Mouse (Mus musculus): ENCODE results near the gene Tdo2.

Tdo2 gene

DNA sequence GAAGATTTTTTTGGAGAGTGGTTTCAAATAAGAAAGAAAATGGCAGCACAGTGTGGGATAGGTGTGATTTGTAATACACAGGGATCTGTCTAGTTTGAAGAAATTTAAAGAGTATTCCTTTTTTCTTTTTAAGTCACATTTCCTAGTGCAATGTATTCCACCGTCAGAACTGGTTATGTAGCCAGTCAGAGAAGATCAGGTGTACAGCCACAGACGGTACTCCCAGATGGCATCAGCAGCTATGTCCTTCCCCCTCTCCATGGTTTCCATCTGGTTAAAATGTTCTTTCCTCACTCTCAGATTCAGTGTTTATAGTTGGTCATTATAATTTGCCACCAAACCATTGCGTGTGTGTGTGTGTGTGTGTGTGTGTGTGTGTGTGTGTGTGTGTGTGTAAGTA, 32.9 kb downstream of the Tdo2 start:
- no peak for DNase-seq (ENCODE audit: low read depth in 1 of 2, low spot score in 2 of 2)

DNA sequence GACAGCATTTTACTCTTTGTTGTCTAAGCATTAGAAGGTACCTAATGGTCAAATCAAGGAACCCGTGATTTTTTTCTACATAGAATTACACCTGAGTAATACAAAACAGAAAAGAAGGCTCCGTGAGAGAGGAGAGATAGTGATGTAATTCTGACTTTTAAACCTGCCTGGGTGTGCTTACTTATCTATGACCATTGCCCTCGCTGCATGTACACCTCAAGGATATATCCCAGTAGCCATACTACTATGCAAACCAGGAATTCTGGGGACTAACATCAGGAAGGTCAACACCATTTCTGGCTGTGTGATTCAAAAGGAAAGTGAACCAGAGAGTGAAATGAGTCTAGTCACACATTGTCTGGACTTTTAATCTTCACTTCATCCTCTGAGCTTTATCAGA, 33.7 kb downstream of the Tdo2 start:
- DNase-seq (ENCODE audit: low read depth in 1 of 2, low spot score in 2 of 2), result no peak

DNA sequence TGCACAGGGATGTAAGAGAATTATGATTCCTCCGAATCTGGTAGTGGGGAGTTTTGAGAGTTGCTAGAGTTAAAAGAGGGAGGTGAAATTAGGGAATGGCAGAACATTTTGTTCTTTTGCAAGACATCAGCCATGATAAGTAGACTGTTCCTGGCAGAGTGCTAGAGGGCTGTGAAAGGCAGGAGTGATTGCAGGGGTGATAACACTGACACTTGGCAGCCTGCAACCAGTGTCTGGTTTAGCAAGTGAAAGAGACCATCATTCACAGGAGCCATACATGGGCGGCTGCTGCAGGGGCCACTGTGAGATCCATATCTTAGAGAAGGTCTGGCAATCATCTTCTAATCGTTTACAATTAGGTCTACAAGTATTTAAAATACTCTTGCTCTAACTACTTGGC, 37.1 kb downstream of the Tdo2 start:
- no peak for DNase-seq (ENCODE audit: low read depth in 1 of 2, low spot score in 2 of 2)

DNA sequence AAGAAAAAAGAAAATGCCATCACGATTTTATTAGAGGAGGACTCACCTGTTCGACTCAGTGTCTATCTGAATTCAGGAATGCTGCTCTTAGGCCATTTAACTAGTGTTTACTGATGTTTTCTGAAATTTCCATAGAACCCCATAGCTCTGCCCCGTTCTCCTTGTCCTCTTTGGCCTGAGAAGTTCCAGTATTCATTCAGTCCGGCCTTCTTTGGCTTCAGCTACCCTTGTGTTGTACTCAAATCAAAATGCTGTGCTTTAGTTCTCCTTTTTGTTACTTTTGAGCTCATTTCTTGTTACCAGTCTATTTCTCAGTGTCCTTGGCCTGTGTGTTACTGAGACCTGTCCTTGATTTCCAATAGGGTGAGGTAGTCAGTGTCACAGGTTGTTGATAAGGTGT, 42.7 kb downstream of the Tdo2 start:
- DNase-seq (ENCODE audit: low read depth in 1 of 2, low spot score in 2 of 2), result no peak

DNA sequence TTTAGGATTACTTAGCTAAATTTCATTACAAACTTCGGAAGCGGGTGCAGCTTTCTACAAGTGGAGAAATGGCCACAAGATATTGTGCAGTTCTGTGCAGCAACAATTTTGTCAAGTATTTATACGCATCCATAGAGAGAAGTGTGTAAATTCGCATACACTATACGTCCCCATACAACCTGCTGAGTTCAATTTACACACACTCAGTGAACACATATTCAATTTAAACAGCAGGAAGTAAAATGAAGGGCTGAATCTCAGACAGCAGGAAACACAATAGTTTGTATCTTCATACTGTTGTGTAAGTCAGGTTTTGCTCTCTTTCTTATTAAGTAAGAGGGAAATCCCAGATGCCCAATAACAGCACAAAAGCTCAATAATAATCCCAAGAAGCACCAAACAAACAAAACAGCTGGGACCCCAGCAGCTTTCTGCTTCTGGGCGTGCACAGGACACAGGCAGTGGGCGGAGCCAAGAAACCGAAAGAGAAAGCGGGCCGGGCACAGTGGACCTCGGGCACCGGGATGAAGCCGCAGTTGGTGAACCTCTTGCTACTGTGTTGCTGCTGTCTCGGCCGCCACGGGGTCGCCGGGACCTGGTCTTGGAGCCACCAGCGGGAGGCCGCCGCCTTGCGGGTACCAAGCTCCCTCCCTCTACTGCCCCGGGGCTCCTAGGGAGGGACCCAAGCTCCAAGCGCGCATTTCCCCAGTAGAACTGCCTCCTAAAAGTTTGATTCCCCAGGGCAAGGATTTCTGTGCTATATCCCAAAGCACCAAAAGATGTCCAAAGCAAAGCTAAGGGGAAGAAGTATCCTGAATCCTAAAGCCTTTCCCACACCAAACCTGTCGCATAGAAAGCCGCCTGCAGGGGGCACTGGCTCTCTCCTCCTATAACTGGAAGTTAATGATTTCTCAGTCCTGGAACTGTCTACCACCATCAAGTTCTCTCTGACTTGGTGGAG, 43.6 kb downstream of the Tdo2 start, which contains the start of gene Ctso:
Gene Ctso (plus strand): TSS at position 461 of the 961 bp plus-strand sequence.
- peak; percentile 45 to 69 for DNase-seq (ENCODE audit: low read depth in 1 of 2, low spot score in 2 of 2)

DNA sequence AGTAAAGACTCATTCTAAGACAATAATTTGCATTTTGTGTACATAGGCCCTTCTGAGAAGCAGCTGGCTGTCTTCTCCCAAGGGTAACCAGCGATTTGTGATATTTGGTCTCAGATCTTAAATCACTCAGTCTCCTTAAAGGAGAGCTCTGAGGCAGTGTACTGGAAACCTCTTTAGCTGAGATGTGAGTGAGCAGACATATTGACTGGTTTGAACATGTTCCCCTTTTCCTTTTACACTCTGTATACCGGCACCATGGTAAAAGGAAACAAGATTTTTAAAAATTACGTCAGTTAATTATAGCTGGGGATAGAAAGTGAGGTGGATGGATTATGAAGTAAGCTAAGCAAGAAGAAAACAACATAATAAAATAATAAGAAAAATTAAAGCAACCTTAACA, 44.3 kb downstream of the Tdo2 start:
- no peak for DNase-seq (ENCODE audit: low read depth in 1 of 2, low spot score in 2 of 2)

DNA sequence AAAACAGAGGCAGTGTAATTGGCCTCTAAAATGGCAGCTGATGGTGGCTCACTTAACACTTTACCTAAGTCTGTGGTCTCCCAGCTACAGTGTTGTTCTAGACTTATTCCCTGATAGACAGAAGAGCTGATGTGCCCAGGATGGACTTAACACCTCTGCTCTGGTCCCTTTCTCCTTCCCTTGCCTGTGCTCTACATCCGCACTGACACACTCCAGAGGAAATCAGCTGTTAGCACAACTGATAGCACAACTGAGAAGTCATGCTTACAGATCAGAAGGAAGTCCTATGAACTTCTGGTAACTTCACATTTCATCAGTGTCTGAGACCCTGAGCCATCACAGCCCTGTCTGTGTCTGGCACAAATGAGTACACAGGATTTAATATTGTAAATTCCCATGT, 46.9 kb downstream of the Tdo2 start:
- no peak for DNase-seq (ENCODE audit: low read depth in 1 of 2, low spot score in 2 of 2)

DNA sequence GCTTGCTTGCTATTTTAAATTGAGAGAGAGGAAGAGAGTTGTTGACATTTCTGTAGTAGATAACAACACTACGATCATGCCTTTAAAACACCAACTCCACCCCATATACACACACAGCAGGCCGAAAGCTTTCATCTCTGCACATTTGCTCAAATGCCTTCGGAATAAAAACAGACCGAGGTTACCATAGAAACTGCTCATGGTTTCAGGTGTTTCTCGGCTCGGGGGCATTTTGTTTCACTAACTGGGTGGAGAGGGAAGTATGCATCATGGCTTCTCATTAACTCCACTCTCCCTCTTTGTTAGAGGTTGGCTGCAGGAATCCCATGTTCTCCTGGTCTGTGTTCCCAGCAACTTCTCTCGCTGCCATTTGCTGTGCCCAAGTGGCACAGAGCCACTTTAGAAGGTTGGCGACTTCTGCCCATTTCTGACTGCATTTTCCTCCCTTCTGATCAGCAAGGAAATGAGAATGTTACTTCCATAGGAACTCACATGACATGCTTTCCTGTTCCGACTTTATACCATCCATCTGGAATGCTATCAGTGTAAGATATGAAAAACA, 49.2 kb downstream of the Tdo2 start:
- DNase-seq (ENCODE audit: low read depth in 1 of 2, low spot score in 2 of 2), result no peak

DNA sequence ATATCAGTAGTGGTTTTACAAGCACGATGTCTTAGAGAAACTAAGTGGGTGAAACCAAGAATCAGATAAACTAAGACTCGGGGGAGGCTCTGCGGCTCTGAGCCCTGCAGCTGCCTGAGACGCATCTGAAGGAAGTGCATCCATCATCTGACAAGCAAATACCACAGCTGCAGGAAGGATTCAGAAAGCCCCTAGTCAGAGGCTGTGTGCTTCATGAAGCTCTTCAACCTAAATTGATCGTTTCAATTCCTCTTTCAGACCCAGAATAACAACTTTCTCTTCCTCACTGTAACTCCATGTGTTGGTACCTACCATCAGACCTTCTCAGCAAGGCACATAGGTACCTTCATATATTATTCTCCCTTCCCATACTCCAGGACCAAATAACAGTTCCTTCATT, 50.1 kb downstream of the Tdo2 start:
- DNase-seq (ENCODE audit: low read depth in 1 of 2, low spot score in 2 of 2), result no peak

DNA sequence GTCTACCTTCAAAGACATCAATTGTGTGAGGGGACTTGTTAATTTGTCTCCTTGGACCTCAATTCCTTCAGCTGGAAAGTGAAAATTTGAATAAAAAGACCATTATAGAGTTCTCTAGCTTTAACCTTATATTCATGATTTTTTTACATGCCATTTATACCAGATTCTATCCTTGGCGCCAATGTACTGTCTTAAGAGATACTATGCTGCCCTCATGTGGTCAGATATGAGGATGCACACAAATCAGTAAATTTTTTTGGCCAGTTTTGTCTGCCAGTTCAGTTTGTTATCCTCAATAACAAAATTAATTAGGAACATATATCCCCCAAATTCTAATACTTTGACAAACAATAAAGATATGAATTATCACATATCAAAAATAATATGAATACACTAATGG, 51.1 kb downstream of the Tdo2 start:
- peak in 1 of 2 experiments; percentile 7 for DNase-seq (ENCODE audit: low read depth in 1 of 2, low spot score in 2 of 2)

DNA sequence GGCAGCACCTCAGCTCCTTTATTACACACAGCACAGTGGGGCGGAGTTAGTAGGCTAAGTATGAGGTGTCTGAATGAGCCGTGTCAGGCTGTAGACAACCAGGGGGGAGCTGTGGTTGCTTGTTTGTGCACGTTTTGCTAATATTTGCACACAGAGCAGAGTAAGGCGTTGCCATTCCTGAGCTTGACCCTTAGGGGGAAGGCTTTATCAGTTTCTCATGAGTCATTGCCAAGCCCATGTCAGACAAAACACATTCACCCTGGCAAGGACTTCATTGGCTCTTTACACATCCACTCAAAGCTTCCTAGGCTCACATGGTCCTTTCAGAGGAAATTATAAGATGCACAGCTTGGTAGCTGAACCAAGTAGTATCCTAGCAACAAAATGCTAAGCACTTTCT, 53.1 kb downstream of the Tdo2 start:
- no peak for DNase-seq (ENCODE audit: low read depth in 1 of 2, low spot score in 2 of 2)

DNA sequence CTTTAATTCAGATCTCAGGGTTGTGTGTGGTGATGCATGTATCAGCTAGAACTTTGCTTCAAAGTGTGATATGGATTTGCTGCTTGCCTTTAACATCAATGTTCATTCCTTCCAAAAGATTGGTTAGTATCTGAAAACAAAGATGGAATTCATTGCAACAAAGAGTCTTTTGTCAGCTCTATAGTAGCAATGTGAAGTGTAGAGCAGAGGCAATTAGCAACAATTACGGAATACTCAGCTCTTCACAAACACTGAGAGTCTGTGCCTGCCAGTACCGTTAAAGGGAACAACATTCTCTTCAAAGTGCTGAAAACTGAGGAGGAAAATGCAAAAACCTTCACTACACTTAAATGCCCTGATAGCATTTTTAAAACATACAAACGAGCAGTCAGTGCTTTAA, 56.3 kb downstream of the Tdo2 start:
- DNase-seq (ENCODE audit: low read depth in 1 of 2, low spot score in 2 of 2), result no peak

DNA sequence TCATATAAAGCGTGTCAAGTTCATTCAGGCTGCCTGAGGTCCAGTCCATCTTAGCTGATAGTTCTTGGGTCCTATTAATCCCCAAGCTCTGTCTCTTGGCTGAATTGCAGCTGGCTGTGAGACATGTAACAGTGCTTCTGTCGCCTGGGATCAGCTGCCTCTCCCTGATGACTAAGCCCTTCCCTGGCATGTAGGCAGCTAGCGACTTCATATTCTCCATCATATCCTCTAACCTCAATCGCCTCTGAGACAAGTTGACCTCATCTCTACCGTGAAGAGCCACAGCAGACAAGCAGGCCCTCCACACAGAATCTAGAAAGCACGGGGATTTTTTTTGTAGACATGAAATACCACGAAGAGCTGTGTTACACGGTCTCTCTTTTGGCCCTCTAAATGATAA, 57.8 kb downstream of the Tdo2 start:
- no peak for DNase-seq (ENCODE audit: low read depth in 1 of 2, low spot score in 2 of 2)

DNA sequence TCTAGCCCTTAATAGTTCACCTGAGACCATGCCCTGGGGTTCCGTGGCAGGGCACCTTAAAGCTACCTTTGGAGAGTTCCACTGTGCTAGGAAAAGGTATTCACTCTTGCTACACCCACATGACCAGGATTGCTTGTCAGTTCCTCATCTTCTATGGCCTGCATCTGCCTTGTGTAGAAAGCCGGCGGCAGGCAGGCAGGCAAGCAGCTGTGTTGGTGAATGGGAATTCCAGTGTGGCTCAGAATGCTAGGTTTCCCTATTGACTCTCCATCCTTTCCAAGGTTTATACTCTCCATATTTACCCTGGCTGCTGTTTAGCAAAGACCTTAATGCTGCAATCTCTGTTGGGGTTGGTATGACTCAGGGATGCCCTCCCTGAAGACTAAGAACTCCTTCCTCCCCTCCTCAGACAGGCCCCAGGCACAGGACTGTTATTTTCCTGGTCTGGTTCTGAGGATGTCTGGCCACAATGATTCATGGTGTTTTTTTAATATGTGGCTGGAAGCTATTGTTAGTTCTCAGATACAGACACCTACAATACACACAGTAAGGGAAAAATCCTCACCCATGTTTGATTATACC, 58.6 kb downstream of the Tdo2 start:
- no peak for DNase-seq (ENCODE audit: low read depth in 1 of 2, low spot score in 2 of 2)

DNA sequence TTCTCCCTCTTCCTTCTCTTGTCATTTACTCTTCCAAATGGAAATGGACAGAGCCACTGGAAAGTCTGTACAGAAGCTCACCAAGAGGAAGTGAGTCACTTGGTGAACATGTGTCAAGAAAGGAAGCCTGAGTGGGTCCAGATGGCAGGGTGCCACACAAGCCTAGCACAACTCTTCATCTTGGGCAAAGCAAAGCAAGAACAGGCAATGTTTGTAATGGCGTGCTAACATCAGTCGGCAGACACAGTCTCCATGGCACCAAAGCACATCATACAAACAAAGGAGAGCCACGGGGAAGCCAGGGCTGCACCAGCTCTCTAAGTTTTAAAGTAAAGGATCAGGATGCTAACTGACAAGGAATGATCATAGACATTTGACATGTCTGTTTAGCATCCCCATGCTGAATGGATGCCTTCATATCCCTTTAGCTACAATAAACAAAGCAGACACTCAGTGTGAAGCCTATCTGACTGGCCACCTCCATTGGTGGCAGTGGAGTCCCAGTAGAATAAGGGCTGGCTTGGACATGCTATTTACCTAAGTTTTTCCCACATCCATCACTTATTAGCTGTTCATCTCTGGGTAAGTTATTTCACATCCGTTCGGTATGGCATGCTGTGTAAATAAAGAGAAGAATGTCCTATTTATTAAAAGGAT, 59.8 kb downstream of the Tdo2 start:
- DNase-seq (ENCODE audit: low read depth in 1 of 2, low spot score in 2 of 2), result no peak

DNA sequence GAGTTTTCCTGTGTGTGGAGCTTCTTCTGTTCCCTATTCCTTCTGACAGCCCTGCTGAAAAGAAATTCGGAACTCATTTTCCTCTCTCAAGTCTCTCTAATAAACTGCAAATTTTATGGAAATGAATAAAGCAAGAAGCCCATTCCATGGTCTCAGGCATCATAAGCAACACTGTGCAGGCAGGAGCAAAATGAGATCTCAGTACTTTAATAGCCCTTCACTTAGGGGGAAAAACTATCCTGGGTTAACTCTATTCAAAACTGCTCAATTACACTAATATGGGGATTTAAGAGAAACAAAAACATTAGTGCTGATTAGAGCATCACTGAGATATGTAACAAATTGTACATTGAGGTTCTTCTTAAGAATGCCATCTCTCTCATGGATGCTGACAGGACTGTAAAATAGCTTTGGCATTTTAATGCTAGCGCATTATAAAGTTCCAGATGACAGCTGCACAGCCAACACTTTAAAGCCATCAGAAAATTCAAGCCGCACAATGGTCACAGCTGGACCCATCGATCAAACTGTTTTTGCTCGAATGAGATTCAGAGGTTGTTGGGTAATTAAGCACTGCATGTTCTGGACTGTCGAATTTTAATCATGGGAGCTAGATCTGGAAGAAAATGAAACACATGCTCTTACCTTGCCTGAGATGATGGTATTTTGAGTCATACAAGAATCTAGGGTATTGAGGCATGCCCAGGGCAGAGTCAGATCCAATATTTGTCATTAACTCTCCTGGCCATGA, 65.5 kb downstream of the Tdo2 start:
- no peak for DNase-seq (ENCODE audit: low read depth in 1 of 2, low spot score in 2 of 2)

All from monocyte, adult 2 months (primary cell).